Mouse (Mus musculus) lung, postnatal 14 days (tissue): ENCODE results near the gene Hnrnph3.
"Not testable (repeated sequence)": the region's sequence is repeated elsewhere in the genome, so short reads cannot be mapped to it uniquely, and the experiment has no call there.

Experiments
- DNase-seq: peaks from one replicate; pipeline ENCODE4 v3.0.0; 2021

Hnrnph3 gene

DNA sequence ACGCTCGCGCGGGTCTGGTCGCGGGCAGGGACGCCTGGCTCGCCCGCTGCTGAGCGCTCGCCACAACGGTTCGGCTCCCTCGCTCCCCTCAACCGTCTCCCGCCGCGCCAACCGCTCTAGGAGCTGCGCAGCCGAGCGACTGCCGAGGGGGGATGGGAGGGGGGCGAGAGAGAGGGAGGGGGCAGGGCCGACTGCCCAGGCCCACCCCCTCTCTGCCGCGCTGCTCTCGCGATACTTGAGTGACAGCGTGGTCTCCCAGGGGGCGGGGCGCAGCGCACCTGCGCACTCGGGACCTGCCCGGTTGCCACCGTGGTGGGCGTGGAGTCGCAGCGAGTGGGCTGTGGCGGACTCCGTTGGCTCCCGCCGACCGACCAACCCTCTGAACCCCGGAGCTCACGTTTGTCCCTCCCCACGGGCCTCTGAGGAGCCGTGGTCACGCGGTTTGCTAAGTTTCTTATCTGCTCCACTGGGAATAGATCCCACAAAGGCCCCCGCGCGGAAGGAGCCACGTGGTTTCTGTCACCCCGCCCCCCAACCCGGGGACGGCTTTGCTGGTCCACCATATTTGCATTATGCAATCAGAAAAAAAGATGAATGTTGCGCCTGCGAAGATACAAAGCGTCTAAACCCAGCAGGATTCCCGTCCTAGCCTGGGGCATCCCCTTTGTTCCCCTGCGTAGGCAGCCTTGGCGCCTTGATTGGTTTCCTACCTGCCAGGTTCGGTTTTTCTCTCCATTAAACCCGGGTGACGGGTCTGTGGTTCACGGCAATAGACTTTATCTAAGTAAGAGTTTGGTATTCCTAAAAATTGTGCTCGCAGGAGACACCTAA, at the start of gene Hnrnph3, which contains the start of gene Pbld2:
TSS of gene Hnrnph3 (minus strand) at position 469 of the 831 bp plus-strand sequence.
TSS of gene Pbld2 (plus strand) at position 567 of the 831 bp plus-strand sequence.
- peak; percentile 99 for DNase-seq

GRCm38 (mm10) chr10:63065988-63066387, 42.0 kb upstream of the Hnrnph3 start:
- DNase-seq, result peak; percentile 85

GRCm38 (mm10) chr10:63065561-63065960, 41.5 kb upstream of the Hnrnph3 start:
- no peak for DNase-seq

DNA sequence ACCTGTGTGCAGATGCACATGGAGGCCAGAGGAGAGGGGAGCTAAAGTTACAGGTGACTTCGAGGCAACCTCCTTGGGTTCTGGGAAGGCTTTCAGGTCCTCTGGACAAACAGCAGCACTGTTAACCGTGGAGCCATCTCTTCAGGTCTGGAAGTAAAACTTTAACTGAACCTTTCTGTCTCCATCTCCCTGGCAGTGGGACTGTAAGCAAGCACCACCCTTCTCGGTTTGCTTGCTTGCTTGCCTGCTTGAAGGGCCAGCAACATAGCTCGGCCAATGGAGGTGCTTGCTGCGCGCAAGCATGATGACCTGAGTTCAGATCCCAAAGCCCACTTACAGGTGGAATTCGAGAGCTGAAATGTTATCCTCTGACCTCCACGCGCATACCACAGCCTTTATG, 40.5 kb upstream of the Hnrnph3 start:
- no peak for DNase-seq

DNA sequence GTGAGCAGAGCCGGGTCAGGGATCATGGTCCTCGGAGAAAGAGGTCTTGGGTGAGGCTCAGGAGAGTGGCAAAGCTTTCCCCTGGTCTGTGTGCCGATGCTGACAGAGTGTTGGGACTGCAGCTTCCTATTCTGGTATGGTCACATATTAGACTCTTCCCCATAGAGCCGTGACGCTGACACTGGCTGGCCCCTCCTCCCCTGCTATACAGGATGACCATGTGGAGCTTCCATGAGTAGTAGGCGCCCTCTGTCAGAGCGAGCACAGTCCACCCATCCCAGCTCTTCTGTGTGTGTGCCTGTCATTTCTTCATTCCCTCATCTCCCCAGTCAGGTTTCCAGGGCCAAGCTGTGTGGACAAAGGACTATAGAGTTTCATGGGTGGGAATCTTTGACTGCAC, 39.3 kb upstream of the Hnrnph3 start:
- no peak for DNase-seq

DNA sequence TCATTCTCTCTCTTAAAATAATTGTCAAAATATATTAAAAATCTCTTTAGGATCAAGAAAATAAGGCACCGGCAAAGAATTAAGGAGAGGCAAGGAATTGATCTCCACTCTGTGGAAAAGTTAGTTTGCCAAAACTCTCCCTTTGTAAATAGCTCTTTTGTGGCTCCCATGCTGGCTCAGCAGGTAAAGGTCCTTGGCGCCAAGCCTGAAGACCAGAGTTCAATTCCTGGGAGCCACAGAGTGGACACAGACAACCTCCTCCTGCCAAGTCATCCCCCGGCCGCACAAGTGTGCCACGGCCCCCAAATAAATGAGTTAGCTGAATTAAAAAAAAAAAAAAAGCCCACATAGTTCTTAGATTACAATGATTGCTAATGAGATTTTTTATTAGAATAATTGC, 38.7 kb upstream of the Hnrnph3 start:
- no peak for DNase-seq

DNA sequence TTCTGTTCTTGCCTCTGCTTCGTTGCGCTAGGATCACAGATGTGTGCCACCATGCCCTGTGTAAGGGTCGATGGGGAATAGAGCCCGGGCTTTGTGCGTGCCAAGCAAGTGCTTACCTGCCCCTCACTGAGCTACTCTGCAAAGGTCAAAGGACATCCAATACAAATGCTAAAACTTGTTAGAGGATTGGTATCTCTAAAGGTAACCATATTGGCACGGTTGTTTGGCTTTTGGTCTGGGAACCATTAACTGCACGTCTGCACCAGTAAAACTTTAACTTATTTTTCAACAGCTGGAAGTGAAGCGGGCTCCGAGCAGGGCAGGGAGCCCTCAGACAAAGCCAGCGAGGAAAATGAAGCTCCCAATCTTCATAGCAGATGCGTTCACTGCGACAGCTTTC, 37.2 kb upstream of the Hnrnph3 start:
- no peak for DNase-seq

DNA sequence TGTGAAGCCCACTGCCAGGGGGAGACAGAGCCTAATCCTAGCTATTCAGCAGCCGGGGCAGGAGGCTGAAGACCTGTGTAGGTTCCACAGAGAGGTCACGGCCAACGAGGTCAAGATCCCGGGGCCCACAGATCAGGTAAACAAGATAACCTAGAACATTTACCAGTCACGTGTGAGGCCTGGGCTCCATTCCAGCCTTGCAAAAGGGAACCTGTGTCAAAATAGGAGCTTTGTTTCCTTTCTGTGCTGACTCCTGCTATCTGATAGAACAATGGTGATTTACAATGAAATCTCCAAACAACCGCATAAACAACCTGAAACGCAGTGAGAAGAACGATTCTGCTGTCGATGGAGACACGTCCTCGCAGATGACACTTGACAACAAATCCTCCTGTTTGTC, 36.4 kb upstream of the Hnrnph3 start:
- peak; percentile 56 for DNase-seq

GRCm38 (mm10) chr10:63059862-63060261, 35.8 kb upstream of the Hnrnph3 start, which contains the start of gene Pbld1:
Pbld1 (plus strand) TSS chr10:63060162.
- no peak for DNase-seq

GRCm38 (mm10) chr10:63056966-63057750, 33.1 kb upstream of the Hnrnph3 start:
- peak; percentile 39 for DNase-seq

DNA sequence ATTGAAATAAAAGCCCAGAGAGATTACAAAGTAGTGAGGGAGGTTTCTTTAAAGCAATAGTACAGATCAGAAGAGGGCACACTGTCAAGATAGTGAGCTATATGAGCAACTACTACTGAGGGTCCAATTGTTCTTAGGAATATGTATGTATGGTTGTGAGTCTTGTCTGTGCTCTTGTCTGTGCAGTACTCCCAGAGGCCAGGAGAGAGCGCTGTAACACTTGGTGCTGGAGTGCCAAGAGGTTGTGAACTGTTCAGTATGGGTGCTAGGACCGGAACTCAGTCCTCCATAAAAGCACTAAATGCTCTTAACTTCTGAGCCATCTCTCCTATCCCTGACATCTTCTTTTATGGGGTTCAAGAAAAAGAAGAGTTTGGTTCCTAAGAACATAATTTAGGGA, 30.6 kb upstream of the Hnrnph3 start:
- DNase-seq, result no peak

DNA sequence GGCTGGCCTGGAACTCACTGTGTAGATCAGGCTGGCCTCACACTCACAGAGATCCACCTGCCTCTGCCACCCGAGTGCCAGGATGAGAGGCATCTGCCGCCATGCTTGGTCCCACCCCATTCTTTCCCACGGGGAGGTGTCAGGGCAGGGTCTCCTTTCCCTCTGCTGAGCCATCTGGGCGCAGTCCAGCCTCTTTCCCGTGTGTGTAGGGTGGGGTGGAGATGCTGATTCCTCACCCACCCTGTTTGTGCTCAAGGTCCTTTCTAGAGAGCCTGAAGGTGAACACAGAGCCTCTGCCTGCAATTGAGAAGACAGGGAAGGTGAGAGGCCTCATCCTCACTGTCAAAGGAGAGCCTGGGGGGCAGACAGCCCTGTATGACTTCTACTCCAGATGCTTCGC, 30.1 kb upstream of the Hnrnph3 start:
- DNase-seq, result not testable (repeated sequence)

DNA sequence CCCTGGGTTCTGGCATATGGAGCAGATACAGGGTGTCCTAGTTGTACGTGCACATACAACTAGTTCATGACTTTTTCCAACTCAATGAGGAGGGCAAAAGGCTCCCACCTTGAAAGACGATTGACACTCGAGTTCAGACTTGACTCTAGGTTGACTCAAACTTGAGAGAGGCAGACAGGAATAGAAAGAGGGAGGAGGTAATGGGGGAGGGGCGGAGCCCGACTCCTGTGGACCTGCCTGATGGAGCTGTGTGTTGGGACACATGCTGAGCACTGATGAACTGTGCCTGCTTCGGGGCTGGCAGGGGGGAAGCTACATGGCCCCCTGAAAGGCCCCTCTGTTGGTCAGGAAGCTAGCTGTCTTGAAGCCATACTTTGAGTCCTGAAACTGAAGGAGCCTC, 29.0 kb upstream of the Hnrnph3 start:
- no peak for DNase-seq

DNA sequence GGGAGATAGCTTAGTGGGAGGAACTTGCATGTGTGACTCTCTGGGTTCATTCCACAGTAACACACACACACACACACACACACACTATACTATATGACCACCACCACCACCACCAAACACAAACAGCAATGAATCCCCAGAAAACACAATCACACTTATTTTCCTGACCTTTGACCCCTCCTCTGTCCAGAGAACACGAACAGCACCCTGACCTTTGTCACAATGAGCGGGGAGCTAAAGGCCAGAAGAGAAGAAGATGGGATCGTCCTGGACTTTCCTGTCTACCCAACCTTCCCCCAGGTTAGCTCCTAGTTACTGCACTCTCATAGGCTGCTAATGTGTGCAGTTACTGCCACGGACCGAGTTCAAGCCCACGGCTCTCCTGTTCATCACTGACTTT, 28.0 kb upstream of the Hnrnph3 start:
- no peak for DNase-seq

- DNase-seq, result no peak
These were observed 27.2 kb upstream of the Hnrnph3 start for GRCm38 (mm10) chr10:63051267-63051666.

- no peak for DNase-seq
These were observed 25.1 kb upstream of the Hnrnph3 start for GRCm38 (mm10) chr10:63049106-63049505.

DNA sequence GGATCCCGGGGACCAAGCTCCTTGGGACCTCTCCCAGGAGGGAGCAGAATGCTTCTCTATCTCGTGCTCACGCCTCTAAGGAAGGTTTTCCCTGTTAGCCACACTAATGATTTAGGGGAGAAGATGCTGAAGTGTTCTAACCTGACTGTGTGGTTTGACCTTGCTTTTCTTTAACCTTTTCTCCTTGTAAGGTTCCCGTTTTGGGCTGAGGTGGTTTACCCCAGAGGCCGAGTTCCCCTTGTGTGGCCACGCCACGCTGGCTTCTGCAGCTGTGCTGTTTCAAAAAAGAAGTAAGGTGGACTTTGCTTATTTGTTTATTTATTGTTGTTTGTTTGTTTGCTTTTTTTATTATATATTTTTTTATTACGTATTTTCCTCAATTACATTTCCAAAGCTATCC, 23.7 kb upstream of the Hnrnph3 start:
- no peak for DNase-seq

DNA sequence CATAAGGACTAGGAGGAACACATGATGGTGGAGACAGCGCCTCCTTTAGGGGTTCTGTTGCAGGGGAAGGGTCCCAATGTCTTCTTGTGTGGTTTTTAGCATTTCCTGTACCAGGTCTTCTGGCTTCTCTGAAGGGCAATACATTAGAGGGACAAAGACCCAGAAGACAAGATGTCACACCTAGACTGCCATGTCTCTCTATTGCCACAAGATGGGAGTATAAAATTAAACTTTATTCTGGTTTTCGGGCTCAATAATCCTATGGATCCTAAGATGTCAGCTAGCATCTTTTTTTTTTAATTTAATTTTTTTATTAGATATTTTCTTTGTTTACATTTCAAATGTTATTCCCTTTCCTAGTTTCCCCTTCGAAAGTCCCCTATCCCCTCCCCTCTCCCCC, 19.1 kb upstream of the Hnrnph3 start:
- DNase-seq, result no peak

DNA sequence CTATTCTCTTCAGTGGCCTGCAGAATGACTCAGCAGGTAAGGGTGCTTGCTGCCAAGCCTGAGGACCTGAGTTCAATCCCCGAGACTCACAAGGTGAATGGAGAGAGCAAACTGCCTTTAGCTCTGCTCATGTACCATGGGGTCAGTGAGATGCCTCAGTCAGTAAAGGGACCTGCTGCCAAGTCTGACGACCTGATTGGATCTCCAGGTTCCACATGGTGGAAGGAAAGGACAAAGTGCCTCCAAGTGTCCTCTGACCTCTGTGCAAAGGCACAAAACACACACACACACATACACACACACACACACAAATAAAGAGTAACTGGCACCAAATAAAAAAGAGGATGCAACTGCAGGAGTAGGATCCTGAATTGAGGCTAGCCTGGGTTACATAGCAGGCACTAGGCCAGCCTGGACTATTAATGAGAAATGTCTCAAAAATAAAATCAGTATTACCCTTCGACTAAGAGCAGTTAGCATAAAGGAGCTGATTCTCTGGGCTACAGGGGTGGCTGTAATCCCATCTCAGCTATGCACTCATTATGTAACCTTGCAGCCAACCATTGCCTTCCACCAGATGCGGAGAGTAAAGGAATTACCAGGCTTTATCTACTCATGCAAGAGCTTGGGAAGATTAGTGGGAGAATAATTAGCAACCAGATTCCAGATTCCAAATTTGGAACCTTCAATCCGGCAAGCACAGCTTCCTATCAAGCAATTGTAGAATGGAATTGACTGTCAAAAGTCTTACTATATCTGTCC, 16.0 kb upstream of the Hnrnph3 start:
- DNase-seq, result no peak

- DNase-seq, result no peak
These were observed 14.7 kb upstream of the Hnrnph3 start for GRCm38 (mm10) chr10:63038571-63039320.

- DNase-seq, result no peak
These were observed 8.9 kb upstream of the Hnrnph3 start for GRCm38 (mm10) chr10:63032956-63033355.

DNA sequence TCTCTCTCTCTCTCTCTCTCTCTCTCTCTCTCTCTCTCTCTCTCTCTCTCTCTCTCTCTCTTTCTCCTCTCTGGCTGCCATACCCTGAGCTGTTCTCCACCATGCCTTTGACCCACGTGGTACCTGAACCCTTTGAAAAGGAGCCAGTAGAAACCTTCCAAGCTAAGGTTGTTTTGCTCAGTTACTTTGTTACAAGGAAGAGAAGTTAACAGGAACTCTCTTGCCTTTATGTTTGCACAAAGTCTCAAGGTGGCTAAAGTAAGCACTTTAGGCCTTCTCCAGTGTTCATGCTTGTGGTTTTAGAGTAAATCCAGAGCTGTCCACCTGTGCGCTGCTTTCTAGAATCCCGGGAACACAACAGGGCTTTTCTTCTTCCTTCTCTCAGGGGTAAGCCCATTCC, 8.2 kb upstream of the Hnrnph3 start:
- peak; percentile 38 for DNase-seq
